27 mouse cellular contexts compared by ENCODE assay signal in the genomic region with DNA sequence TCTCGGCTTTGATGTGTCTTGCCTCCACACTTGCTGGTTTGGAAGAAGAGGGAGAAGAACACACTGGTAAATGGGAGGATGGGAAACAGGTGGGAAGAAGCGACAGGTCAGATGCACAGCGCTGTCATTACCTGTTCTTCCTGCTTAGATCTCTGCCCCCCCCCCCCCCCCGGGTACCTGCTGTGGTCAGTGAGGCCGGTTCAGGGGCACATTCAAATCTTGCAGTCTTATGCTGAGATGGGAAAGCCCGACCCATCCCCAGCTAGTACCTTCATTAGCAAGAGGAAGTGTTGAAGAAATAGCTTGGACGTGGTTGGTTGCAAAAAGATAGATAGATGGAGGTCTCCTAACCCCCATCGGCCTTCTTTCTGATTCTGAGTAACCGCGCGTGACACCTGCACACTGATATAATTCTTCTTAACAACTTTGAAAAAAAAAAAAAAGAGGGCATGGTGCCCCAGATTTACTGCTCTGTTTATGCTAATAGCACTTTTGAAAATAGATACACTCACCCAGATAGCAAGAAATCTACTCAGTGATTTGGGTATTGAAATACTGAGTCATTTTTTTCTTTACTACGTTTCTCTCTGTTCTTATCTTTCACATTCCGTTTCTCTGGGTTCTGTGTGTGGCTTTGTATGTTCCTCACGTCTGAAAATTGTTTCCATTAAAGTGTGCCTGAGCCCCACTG. TPM values are rescaled to one million over a fixed set of nuclear protein-coding genes. Genes with fewer than 3 reads are reported as not detected.
DNase-seq lines count a peak whose midpoint lies in the region; ATAC-seq and TF ChIP-seq lines count a peak whose summit lies in the region.
"Had no signal": no experiment of that assay in that cellular context is flagged by ENCODE, and none has a peak within 500 bp of the region (broad histone marks: within the 10 kb centered on the region; RNA-seq: fewer than 3 reads in every experiment).

No protein-coding gene starts in this region.

- no peak overlapping the region for H3K4me2 ChIP-seq in midbrain, embryonic 11.5 days
- H3K4me2 ChIP-seq: embryonic facial prominence, embryonic 15.5 days; hindbrain, embryonic 12.5 days; intestine, embryonic 15.5 days had no signal

- H3K4me1 ChIP-seq in midbrain, embryonic 11.5 days (ENCODE audit: control insufficient read depth, insufficient read depth, low read length): 0 out of 2 replicates have a peak, but pooled peaks cover 3% of the 10 kb centered on the region
- H3K4me1 ChIP-seq in midbrain, embryonic 10.5 days: peaks cover 20% of the 10 kb centered on the region
- H3K4me1 ChIP-seq: embryonic facial prominence, embryonic 15.5 days; intestine, embryonic 15.5 days had no signal

- no peak for ATAC-seq in midbrain, embryonic 11.5 days (ENCODE audit: low FRiP score)
- peak; percentile 58 for ATAC-seq in CD4-positive, CD25-positive, alpha-beta regulatory T cell, adult 4 months
- ATAC-seq: forebrain, embryonic 16.5 days; hindbrain, embryonic 16.5 days; intestine, embryonic 15.5 days; Patski had no signal

- H3K4me3 ChIP-seq in midbrain, embryonic 11.5 days (ENCODE audit: low read depth, low read length): no peak overlapping the region
- H3K4me3 ChIP-seq in midbrain, embryonic 10.5 days: no peak overlapping the region
- H3K4me3 ChIP-seq in layer of hippocampus, adult 2 months: no peak overlapping the region
- H3K4me3 ChIP-seq: embryonic facial prominence, embryonic 15.5 days; erythroblast, embryonic 14.5 days; forebrain, embryonic 10.5 days; hindbrain, embryonic 12.5 days; intestine, embryonic 15.5 days had no signal

- TF ChIP-seq CTCF in layer of hippocampus, adult 2 months (conservative IDR thresholded peaks at IDR 0.05): no peak

- no peaks in the 10 kb centered on the region for H3K27me3 ChIP-seq in midbrain, embryonic 11.5 days (ENCODE audit: control insufficient read depth, insufficient read depth, low read length)
- no peaks in the 10 kb centered on the region for H3K27me3 ChIP-seq in midbrain, embryonic 10.5 days (ENCODE audit: low read depth, poor library complexity, severe bottlenecking)
- H3K27me3 ChIP-seq: embryonic facial prominence, embryonic 15.5 days; hindbrain, embryonic 12.5 days; intestine, embryonic 15.5 days had no signal

- H3K9me3 ChIP-seq in midbrain, embryonic 11.5 days (ENCODE audit: control insufficient read depth, low read length): no peaks in the 10 kb centered on the region
- no peaks in the 10 kb centered on the region for H3K9me3 ChIP-seq in midbrain, embryonic 10.5 days (replicated peaks)
- H3K9me3 ChIP-seq: embryonic facial prominence, embryonic 15.5 days; forebrain, embryonic 10.5 days; hindbrain, embryonic 12.5 days; intestine, embryonic 15.5 days had no signal

- WGBS in midbrain, embryonic 11.5 days: 73% methylated on average over 14 of the region's 14 CpGs
- WGBS in midbrain, embryonic 10.5 days: 76% methylated on average over 14 of the region's 14 CpGs

- no peak overlapping the region for H3K27ac ChIP-seq in midbrain, embryonic 11.5 days (ENCODE audit: low read depth, low read length)
- H3K27ac ChIP-seq in midbrain, embryonic 10.5 days (replicated peaks): no peak overlapping the region
- H3K27ac ChIP-seq in layer of hippocampus, adult 2 months: no peak overlapping the region
- H3K27ac ChIP-seq: embryonic facial prominence, embryonic 15.5 days; forebrain, embryonic 10.5 days; hindbrain, embryonic 12.5 days; intestine, embryonic 15.5 days had no signal

- no peaks in the 10 kb centered on the region for H3K36me3 ChIP-seq in midbrain, embryonic 11.5 days (ENCODE audit: control insufficient read depth, insufficient read depth, low read length)
- no peaks in the 10 kb centered on the region for H3K36me3 ChIP-seq in midbrain, embryonic 10.5 days
- H3K36me3 ChIP-seq: embryonic facial prominence, embryonic 15.5 days; forebrain, embryonic 10.5 days; hindbrain, embryonic 12.5 days; intestine, embryonic 15.5 days had no signal

- peak; percentile 53 for DNase-seq in midbrain, embryonic 11.5 days (ENCODE audit: low spot score, missing footprints)
- DNase-seq in midbrain, embryonic 10.5 days (ENCODE audit: low spot score): no peak
- DNase-seq in A20 (ENCODE audit: low read depth, low spot score): peak; percentile 96
- DNase-seq in induced T-regulatory cell, adult 2 months (ENCODE audit: low read depth): peak; percentile 86
- no peak for DNase-seq in gastrocnemius, postnatal 14 days
- no peak for DNase-seq in lung, postnatal 25 days (ENCODE audit: low spot score)
- DNase-seq in layer of hippocampus, adult 2 months (ENCODE audit: low spot score in 2 of 2): no peak
- DNase-seq: adrenal gland, adult 8-10 months; adrenal gland, postnatal 36 days; cerebellum, adult 11 months; cerebellum, adult 8-10 months; cerebellum, postnatal 14 days; embryo, embryonic 11 days; gastrocnemius, postnatal 25 days; heart, postnatal 10 days; heart, postnatal 4 days had no signal

- intact Hi-C loops in gastrocnemius, postnatal 14 days (cut with DNase I; ENCODE audit: low total_unique reads): no loop called here

- no peak overlapping the region for H3K9ac ChIP-seq in midbrain, embryonic 11.5 days (ENCODE audit: low read length)
- H3K9ac ChIP-seq: embryonic facial prominence, embryonic 15.5 days; hindbrain, embryonic 12.5 days; intestine, embryonic 15.5 days had no signal

RNA-seq across cellular contexts. Expression of a gene that starts 31.0 kb away (rescaled TPM):
- polyA plus RNA-seq in midbrain, embryonic 11.5 days (2014; fragmentation: Nextera tagmentation; extraction: Ambion mirVana): 0.60 and 1.0 TPM in 2 replicates
- 1.5 and 2.3 TPM in 2 replicates for polyA plus RNA-seq in midbrain, embryonic 10.5 days (2016; fragmentation: Nextera tagmentation; extraction: Ambion mirVana)
- 1 to 10 TPM; 3.6 to 6.2 TPM for polyA plus RNA-seq in CD4-positive, CD25-positive, alpha-beta regulatory T cell, adult 4 months (2017; shearing (Covaris generic))
- not detected for total RNA-seq in gastrocnemius, postnatal 14 days (2021)
- total RNA-seq in layer of hippocampus, adult 2 months (2021): 1 to 10 TPM; 1.5 to 1.6 TPM
- total RNA-seq: adrenal gland, postnatal 36 days; common myeloid progenitor, adult 5-6 weeks; granulocyte monocyte progenitor cell, adult 5-6 weeks; heart, postnatal 10 days; heart, postnatal 4 days had no signal

RNA-seq across cellular contexts. Expression of a gene that starts 38.4 kb away (rescaled TPM):
- polyA plus RNA-seq in midbrain, embryonic 11.5 days (2014; fragmentation: Nextera tagmentation; extraction: Ambion mirVana): 145 and 158 TPM in 2 replicates
- polyA plus RNA-seq in midbrain, embryonic 10.5 days (2016; fragmentation: Nextera tagmentation; extraction: Ambion mirVana): 112 and 124 TPM in 2 replicates
- 100 to 1,000 TPM; 150 to 155 TPM for polyA plus RNA-seq in CD4-positive, CD25-positive, alpha-beta regulatory T cell, adult 4 months (2017; shearing (Covaris generic))
- total RNA-seq in gastrocnemius, postnatal 14 days (2021): 10 to 100 TPM; 27.7 to 30.3 TPM
- total RNA-seq in layer of hippocampus, adult 2 months (2021): 10 to 100 TPM; 84.3 to 89.3 TPM

Comparison
In these comparisons a context has a peak if more than half of its experiments do, and no peak if none do; other contexts are left out.
1. DNase-seq: peak in midbrain, embryonic 11.5 days (single experiment), A20 (single experiment) and induced T-regulatory cell, adult 2 months (single experiment); none in midbrain, embryonic 10.5 days (single experiment), gastrocnemius, postnatal 14 days (single experiment), lung, postnatal 25 days (single experiment) and layer of hippocampus, adult 2 months (0 of 2).